Mouse (Mus musculus) forebrain, embryonic 13.5 days (tissue): ENCODE results near the gene Ms4a14. TPM values are rescaled to one million over a fixed set of nuclear protein-coding genes. Genes with fewer than 3 reads are reported as not detected.
"Not testable (repeated sequence)": the region's sequence is repeated elsewhere in the genome, so short reads cannot be mapped to it uniquely, and the experiment has no call there.

Experiments
- ATAC-seq: fragments of 200-750 bp; cut with Nextera tagmentation; 2 replicates; pipeline ENCODE4 v1.8.0; 2017
- H3K27ac ChIP-seq: fragments of 300-500 bp; sonication (generic); 2 replicates; pipeline ENCODE4 v1.5.1; 2015; ENCODE audit warnings: inconsistent platforms, mild to moderate bottlenecking, moderate library complexity
- H3K27me3 ChIP-seq: fragments of 300-500 bp; sonication (generic); 2 replicates; pipeline ENCODE4 v1.6.1; 2015; ENCODE audit warnings: mild to moderate bottlenecking, inconsistent platforms
- H3K36me3 ChIP-seq: fragments of 300-500 bp; sonication (generic); 2 replicates; pipeline ENCODE4 v1.6.1; 2015; ENCODE audit warnings: mild to moderate bottlenecking, inconsistent platforms; ENCODE audit not compliant: poor library complexity, severe bottlenecking
- H3K4me1 ChIP-seq: fragments of 300-500 bp; sonication (generic); 2 replicates; pipeline ENCODE4 v1.6.1; 2015; ENCODE audit warnings: inconsistent platforms
- H3K4me2 ChIP-seq: fragments of 300-500 bp; sonication (generic); 2 replicates; pipeline ENCODE4 v1.6.1; 2015; ENCODE audit warnings: inconsistent platforms, mild to moderate bottlenecking, moderate library complexity
- H3K4me3 ChIP-seq: fragments of 300-500 bp; sonication (generic); 2 replicates; pipeline ENCODE4 v1.5.1; 2015; ENCODE audit warnings: mild to moderate bottlenecking, inconsistent platforms
- H3K9ac ChIP-seq: fragments of 300-500 bp; sonication (generic); 2 replicates; pipeline ENCODE4 v1.6.1; 2015; ENCODE audit warnings: mild to moderate bottlenecking, inconsistent platforms
- H3K9me3 ChIP-seq: fragments of 300-500 bp; sonication (generic); replicated peaks from 2 replicates; pipeline ENCODE4 v1.6.1; 2016; ENCODE audit warnings: inconsistent platforms
- WGBS: fragments of 180-500 bp; shearing (Covaris S2); methylation state at CpG from one replicate; pipeline ENCODE4 v1.1.7; 2015; 5-methylcytosine and 5-hydroxymethylcytosine counted together
- polyA plus RNA-seq: library from polyadenylated mRNA; unstranded; fragments of >200 nt; fragmentation: Nextera tagmentation; extraction: Ambion mirVana; gene quantifications from 2 replicates; pipeline ENCODE4 v1.2.1, GENCODE M21; 2015

Ms4a14 gene
- polyA plus RNA-seq, 1 experiment from 2014 or later: not detected

GRCm38 (mm10) chr19:11298939-11299338 lies 15.3 kb downstream of the Ms4a14 start:
- no peaks in the 10 kb centered on the region for H3K9me3 ChIP-seq
- no peaks in the 10 kb centered on the region for H3K4me1 ChIP-seq
- no peak overlapping the region for H3K4me3 ChIP-seq
- no peaks in the 10 kb centered on the region for H3K36me3 ChIP-seq
- ATAC-seq: no peak
- WGBS: 28% methylated on average over 2 of the region's 2 CpGs
- no peaks in the 10 kb centered on the region for H3K27me3 ChIP-seq
- H3K4me2 ChIP-seq: no peak overlapping the region
- H3K9ac ChIP-seq: no peak overlapping the region
- no peak overlapping the region for H3K27ac ChIP-seq

GRCm38 (mm10) chr19:11293616-11294015 lies 20.6 kb downstream of the Ms4a14 start:
- peak overlapping the region; percentile 54 for H3K4me2 ChIP-seq
- not testable (repeated sequence) for H3K27ac ChIP-seq, H3K27me3 ChIP-seq, H3K4me1 ChIP-seq, H3K9ac ChIP-seq, ATAC-seq, H3K9me3 ChIP-seq, H3K36me3 ChIP-seq
- 4% methylated on average over 3 of the region's 3 CpGs for WGBS
- 0 out of 2 replicates have a peak overlapping the region, but pooled peaks have one; percentile 34 for H3K4me3 ChIP-seq

- H3K36me3 ChIP-seq: no peaks in the 10 kb centered on the region
- H3K9me3 ChIP-seq: no peaks in the 10 kb centered on the region
- H3K4me1 ChIP-seq: no peaks in the 10 kb centered on the region
- WGBS: 10% methylated on average over 12 of the region's 12 CpGs
- no peak for ATAC-seq
- peak overlapping the region; percentile 35 for H3K9ac ChIP-seq
- peak overlapping the region; percentile 34 for H3K4me3 ChIP-seq
- H3K4me2 ChIP-seq: peak overlapping the region; percentile 54
- no peak overlapping the region for H3K27ac ChIP-seq
- H3K27me3 ChIP-seq: no peaks in the 10 kb centered on the region
These were observed 21.3 kb downstream of the Ms4a14 start for GRCm38 (mm10) chr19:11292990-11293389.

GRCm38 (mm10) chr19:11283773-11284172 lies 30.5 kb downstream of the Ms4a14 start, which contains the start of gene Ms4a5:
TSS of gene Ms4a5 (minus strand) at chr19:11283873.
- 93% methylated on average over 2 of the region's 2 CpGs for WGBS

GRCm38 (mm10) chr19:11280223-11280622 lies 34.0 kb downstream of the Ms4a14 start:
- H3K4me2 ChIP-seq: no peak overlapping the region
- WGBS: 88% methylated on average over 3 of the region's 3 CpGs
- no peak overlapping the region for H3K9ac ChIP-seq
- no peak overlapping the region for H3K27ac ChIP-seq
- no peaks in the 10 kb centered on the region for H3K27me3 ChIP-seq
- no peak for ATAC-seq
- no peaks in the 10 kb centered on the region for H3K9me3 ChIP-seq
- H3K4me3 ChIP-seq: no peak overlapping the region
- no peaks in the 10 kb centered on the region for H3K36me3 ChIP-seq
- H3K4me1 ChIP-seq: no peaks in the 10 kb centered on the region

More at GRCm38 (mm10) chr19:11283773-11284172, 30.5 kb downstream of the Ms4a14 start, which contains the start of gene Ms4a5:
- no peak for ATAC-seq
- Histone ChIP-seq H3K27ac (no peak within 1 kb of the TSS), H3K9ac (no peak within 1 kb of the TSS), H3K36me3 (no peaks in the 10 kb centered on the region), H3K4me1 (no peaks in the 10 kb centered on the region), H3K9me3 (no peaks in the 10 kb centered on the region), H3K4me2 (no peak within 1 kb of the TSS), H3K27me3 (no peaks in the 10 kb centered on the region), H3K4me3 (no peak within 1 kb of the TSS)

GRCm38 (mm10) chr19:11276431-11276830 lies 37.8 kb downstream of the Ms4a14 start:
- no peak overlapping the region for H3K27ac ChIP-seq
- H3K27me3 ChIP-seq: no peaks in the 10 kb centered on the region
- no peak overlapping the region for H3K4me2 ChIP-seq
- no peaks in the 10 kb centered on the region for H3K4me1 ChIP-seq
- H3K4me3 ChIP-seq: no peak overlapping the region
- H3K36me3 ChIP-seq: no peaks in the 10 kb centered on the region
- H3K9ac ChIP-seq: no peak overlapping the region
- 75% methylated on average over 5 of the region's 5 CpGs for WGBS
- no peaks in the 10 kb centered on the region for H3K9me3 ChIP-seq
- no peak for ATAC-seq

- 87% methylated on average over 4 of the region's 4 CpGs for WGBS
- no peak overlapping the region for H3K9ac ChIP-seq
- no peaks in the 10 kb centered on the region for H3K36me3 ChIP-seq
- ATAC-seq: no peak
- H3K4me2 ChIP-seq: no peak overlapping the region
- H3K9me3 ChIP-seq: no peaks in the 10 kb centered on the region
- no peak overlapping the region for H3K27ac ChIP-seq
- H3K27me3 ChIP-seq: no peaks in the 10 kb centered on the region
- H3K4me1 ChIP-seq: no peaks in the 10 kb centered on the region
- H3K4me3 ChIP-seq: no peak overlapping the region
These were observed 47.3 kb downstream of the Ms4a14 start for GRCm38 (mm10) chr19:11266956-11267355.

GRCm38 (mm10) chr19:11266052-11266845 lies 48.0 kb downstream of the Ms4a14 start, which contains the start of gene Ms4a1:
TSS of gene Ms4a1 (minus strand) at chr19:11266241.
- Histone ChIP-seq H3K9me3 (no peaks in the 10 kb centered on the region), H3K27me3 (no peaks in the 10 kb centered on the region), H3K36me3 (no peaks in the 10 kb centered on the region), H3K4me1 (no peaks in the 10 kb centered on the region), H3K27ac (no peak within 1 kb of the TSS), H3K4me2 (no peak within 1 kb of the TSS), H3K9ac (no peak within 1 kb of the TSS), H3K4me3 (no peak within 1 kb of the TSS)
- WGBS: 87% methylated on average over 8 of the region's 8 CpGs
- ATAC-seq: no peak

- 87% methylated on average over 9 of the region's 9 CpGs for WGBS
- no peak overlapping the region for H3K4me2 ChIP-seq
- no peak overlapping the region for H3K4me3 ChIP-seq
- H3K27me3 ChIP-seq: no peaks in the 10 kb centered on the region
- ATAC-seq: no peak
- H3K27ac ChIP-seq: no peak overlapping the region
- H3K9ac ChIP-seq: no peak overlapping the region
- H3K36me3 ChIP-seq: no peaks in the 10 kb centered on the region
- H3K9me3 ChIP-seq: no peaks in the 10 kb centered on the region
- H3K4me1 ChIP-seq: no peaks in the 10 kb centered on the region
These were observed 49.6 kb downstream of the Ms4a14 start for GRCm38 (mm10) chr19:11264602-11265185.

- H3K9ac ChIP-seq: no peak overlapping the region
- ATAC-seq: no peak
- whole genome bisulfite sequencing: 85% methylated on average over 3 of the region's 3 CpGs
- no peak overlapping the region for H3K27ac ChIP-seq
- no peaks in the 10 kb centered on the region for H3K9me3 ChIP-seq
- H3K4me3 ChIP-seq: no peak overlapping the region
- H3K4me2 ChIP-seq: no peak overlapping the region
- no peaks in the 10 kb centered on the region for H3K36me3 ChIP-seq
- H3K27me3 ChIP-seq: no peaks in the 10 kb centered on the region
- no peaks in the 10 kb centered on the region for H3K4me1 ChIP-seq
These were observed 50.7 kb downstream of the Ms4a14 start for GRCm38 (mm10) chr19:11263549-11263948.

GRCm38 (mm10) chr19:11262932-11263331 lies 51.3 kb downstream of the Ms4a14 start:
- H3K27ac ChIP-seq, H3K4me2 ChIP-seq, H3K27me3 ChIP-seq, H3K9ac ChIP-seq, ATAC-seq, H3K4me3 ChIP-seq, H3K4me1 ChIP-seq, H3K36me3 ChIP-seq, H3K9me3 ChIP-seq: not testable (repeated sequence)
- WGBS: 74% methylated on average over 4 of the region's 4 CpGs

GRCm38 (mm10) chr19:11261522-11261921 lies 52.7 kb downstream of the Ms4a14 start:
- WGBS: 94% methylated on average over 2 of the region's 2 CpGs
- Histone ChIP-seq H3K36me3 (no peaks in the 10 kb centered on the region), H3K4me1 (no peaks in the 10 kb centered on the region), H3K9me3 (no peaks in the 10 kb centered on the region), H3K4me2 (no peak overlapping the region), H3K27ac (no peak overlapping the region), H3K4me3 (no peak overlapping the region), H3K27me3 (no peaks in the 10 kb centered on the region), H3K9ac (no peak overlapping the region)
- no peak for ATAC-seq
